Mouse (Mus musculus) MEL (cell line): Measurements from ENCODE around the gene Fbxl5. TPM values are rescaled to one million over a fixed set of nuclear protein-coding genes. Genes with fewer than 3 reads are reported as not detected.

Experiments used
- DNase-seq: peaks from one replicate; pipeline ENCODE4 v3.0.0; 2011; ENCODE audit warnings: low read depth, low spot score
- H3K27ac ChIP-seq: 2 replicates; pipeline ENCODE4 v1.5.1; 2012; ENCODE audit warnings: low read depth, mild to moderate bottlenecking, control low read depth, low read length, moderate library complexity; ENCODE audit not compliant: control insufficient read depth
- H3K27me3 ChIP-seq, 2 experiments: fragments of 150-350 bp in 1 of 2; sonication (generic) in 1 of 2; 2 replicates each; pipeline ENCODE4 v1.6.1; 2012; ENCODE audit warnings: low read length in 2 of 2, mild to moderate bottlenecking in 2 of 2, improper control_type of control experiment in 1 of 2, moderate library complexity in 1 of 2; ENCODE audit not compliant: insufficient read depth in 2 of 2, control insufficient read depth in 1 of 2
- H3K36me3 ChIP-seq, 2 experiments: 2 replicates each; pipeline ENCODE4 v1.6.1; 2012 to 2014; ENCODE audit warnings: low read length in 2 of 2, improper control_type of control experiment in 1 of 2, inconsistent platforms in 1 of 2, mild to moderate bottlenecking in 1 of 2; ENCODE audit not compliant: insufficient read depth in 2 of 2, control insufficient read depth in 1 of 2
- H3K4me1 ChIP-seq, 2 experiments: fragments of 150-350 bp in 1 of 2; sonication (generic) in 1 of 2; 2 replicates each; pipeline ENCODE4 v1.6.1; 2012; ENCODE audit warnings: low read length in 2 of 2, improper control_type of control experiment in 1 of 2, mild to moderate bottlenecking in 1 of 2; ENCODE audit not compliant: insufficient read depth in 2 of 2, control insufficient read depth in 1 of 2
- H3K4me3 ChIP-seq, 2 experiments: fragments of 150-350 bp in 1 of 2; sonication (generic) in 1 of 2; 2 replicates each; pipeline ENCODE4 v1.5.1; 2012; ENCODE audit warnings: low read depth in 2 of 2, low read length in 2 of 2, mild to moderate bottlenecking in 2 of 2, moderate library complexity in 2 of 2, control low read depth in 1 of 2, improper control_type of control experiment in 1 of 2; ENCODE audit not compliant: control insufficient read depth in 1 of 2, insufficient read depth in 1 of 2
- H3K79me2 ChIP-seq: 2 replicates; pipeline ENCODE4 v1.6.1; 2012; ENCODE audit warnings: mild to moderate bottlenecking, low read length, moderate library complexity; ENCODE audit not compliant: control insufficient read depth, poor library complexity, insufficient read depth
- H3K9ac ChIP-seq: 2 replicates; pipeline ENCODE4 v1.6.1; 2012; ENCODE audit warnings: low read depth, mild to moderate bottlenecking, control low read depth, low read length, moderate library complexity; ENCODE audit not compliant: control insufficient read depth, poor library complexity, severe bottlenecking
- H3K9me3 ChIP-seq: fragments of 150-350 bp; sonication (generic); replicated peaks from 2 replicates; pipeline ENCODE4 v1.6.1; 2012; ENCODE audit warnings: mild to moderate bottlenecking, low read length, improper control_type of control experiment, moderate library complexity; ENCODE audit not compliant: insufficient read depth
- CHD1 ChIP-seq: IDR thresholded peaks from 2 replicates; pipeline ENCODE4 v1.6.1; 2012; ENCODE audit warnings: low read depth, mild to moderate bottlenecking, inconsistent platforms, low read length, improper control_type of control experiment
- CHD2 ChIP-seq: IDR thresholded peaks from 2 replicates; pipeline ENCODE4 v1.6.1; 2011; ENCODE audit warnings: low read length, improper control_type of control experiment
- E2F4 ChIP-seq: IDR thresholded peaks from 2 replicates; pipeline ENCODE4 v1.6.1; 2011; ENCODE audit warnings: low read depth, low read length, improper control_type of control experiment, borderline replicate concordance
- ELF1 ChIP-seq: IDR thresholded peaks from 2 replicates; pipeline ENCODE4 v1.6.1; 2014; ENCODE audit warnings: low read depth, mild to moderate bottlenecking, inconsistent platforms, low read length, improper control_type of control experiment, moderate library complexity
- EP300 ChIP-seq, 2 experiments: IDR thresholded peaks; 2 replicates each; pipeline ENCODE4 v1.6.1; 2011; ENCODE audit warnings: improper control_type of control experiment in 2 of 2, low read length in 2 of 2, low read depth in 1 of 2, mild to moderate bottlenecking in 1 of 2
- ETS1 ChIP-seq: IDR thresholded peaks from 2 replicates; pipeline ENCODE4 v1.6.1; 2012; ENCODE audit warnings: low read depth, mild to moderate bottlenecking, inconsistent platforms, low read length, improper control_type of control experiment, moderate library complexity
- GABPA ChIP-seq: IDR thresholded peaks from 2 replicates; pipeline ENCODE4 v1.6.1; 2012; ENCODE audit warnings: low read depth, mild to moderate bottlenecking, inconsistent platforms, low read length, improper control_type of control experiment, moderate library complexity
- MAX ChIP-seq: IDR thresholded peaks from 2 replicates; pipeline ENCODE4 v1.6.1; 2011; ENCODE audit warnings: low read length, improper control_type of control experiment
- MXI1 ChIP-seq: IDR thresholded peaks from 2 replicates; pipeline ENCODE4 v1.6.1; 2011; ENCODE audit warnings: mild to moderate bottlenecking, low read depth, low read length, improper control_type of control experiment
- MYB ChIP-seq: IDR thresholded peaks from 2 replicates; pipeline ENCODE4 v1.6.1; 2011; ENCODE audit warnings: mild to moderate bottlenecking, low read depth, low read length, improper control_type of control experiment
- MYC ChIP-seq: IDR thresholded peaks from 2 replicates; pipeline ENCODE4 v1.6.1; 2011; ENCODE audit warnings: low read depth, mild to moderate bottlenecking, low read length, improper control_type of control experiment, moderate library complexity
- NELFE ChIP-seq: IDR thresholded peaks from 2 replicates; pipeline ENCODE4 v1.6.1; 2011; ENCODE audit warnings: low read depth, low read length, improper control_type of control experiment
- NRF1 ChIP-seq: IDR thresholded peaks from 2 replicates; pipeline ENCODE4 v1.6.1; 2014; ENCODE audit warnings: low read depth, mild to moderate bottlenecking, inconsistent platforms, low read length, improper control_type of control experiment, moderate library complexity; ENCODE audit not compliant: poor library complexity, insufficient read depth, severe bottlenecking
- POLR2A ChIP-seq, 2 experiments: IDR thresholded peaks; 2 replicates each; pipeline ENCODE4 v1.6.1; 2011 to 2012; ENCODE audit warnings: low read length in 2 of 2, mild to moderate bottlenecking in 2 of 2, control low read depth in 1 of 2, improper control_type of control experiment in 1 of 2, low read depth in 1 of 2, moderate library complexity in 1 of 2; ENCODE audit not compliant: control insufficient read depth in 1 of 2, insufficient read depth in 1 of 2, poor library complexity in 1 of 2
- POLR2AphosphoS2 ChIP-seq: IDR thresholded peaks from 2 replicates; pipeline ENCODE4 v1.6.1; 2011; ENCODE audit warnings: low read length, improper control_type of control experiment
- RCOR1 ChIP-seq: IDR thresholded peaks from 2 replicates; pipeline ENCODE4 v1.6.1; 2012; ENCODE audit warnings: low read depth, mild to moderate bottlenecking, inconsistent platforms, low read length, improper control_type of control experiment
- SIN3A ChIP-seq: IDR thresholded peaks from 2 replicates; pipeline ENCODE4 v1.6.1; 2012; ENCODE audit warnings: low read length, improper control_type of control experiment, inconsistent platforms
- SMC3 ChIP-seq: IDR thresholded peaks from 2 replicates; pipeline ENCODE4 v1.6.1; 2011; ENCODE audit warnings: low read depth, low read length, improper control_type of control experiment
- TAL1 ChIP-seq: IDR thresholded peaks from 2 replicates; pipeline ENCODE4 v1.6.1; 2012; ENCODE audit warnings: mild to moderate bottlenecking, inconsistent platforms, low read length, moderate library complexity, mixed read lengths
- TBP ChIP-seq: IDR thresholded peaks from 2 replicates; pipeline ENCODE4 v1.8.0; 2011; ENCODE audit warnings: low read depth, low read length, improper control_type of control experiment
- ZC3H11A ChIP-seq: IDR thresholded peaks from 2 replicates; pipeline ENCODE4 v1.6.1; 2012; ENCODE audit warnings: low read depth, mild to moderate bottlenecking, inconsistent platforms, low read length, improper control_type of control experiment
- ZNF384 ChIP-seq: IDR thresholded peaks from 2 replicates; pipeline ENCODE4 v1.6.1; 2012; ENCODE audit warnings: low read depth, mild to moderate bottlenecking, inconsistent platforms, low read length, improper control_type of control experiment
- polyA plus RNA-seq, 2 experiments: library from polyadenylated mRNA; stranded (reverse) in 1 of 2; unstranded in 1 of 2; fragments of >175 nt in 1 of 2; fragments of >200 nt in 1 of 2; gene quantifications; 2 replicates each; pipeline versions ENCODE4 v1.2.1 to v1.2.4; 2012; ENCODE audit warnings: low replicate concordance in 2 of 2, low read depth in 1 of 2; ENCODE audit not compliant: insufficient read length in 2 of 2, insufficient read depth in 1 of 2, missing spikeins in 1 of 2
- total RNA-seq: library from RNA; depleted of rRNA; stranded (reverse); fragments of 300-350 nt; gene quantifications from 2 replicates; pipeline ENCODE4 v1.2.3, GENCODE M21; 2012

Fbxl5 gene
- total and polyA plus RNA-seq, 3 experiments: 22.8 to 25.7 TPM; not detected in 1

DNA sequence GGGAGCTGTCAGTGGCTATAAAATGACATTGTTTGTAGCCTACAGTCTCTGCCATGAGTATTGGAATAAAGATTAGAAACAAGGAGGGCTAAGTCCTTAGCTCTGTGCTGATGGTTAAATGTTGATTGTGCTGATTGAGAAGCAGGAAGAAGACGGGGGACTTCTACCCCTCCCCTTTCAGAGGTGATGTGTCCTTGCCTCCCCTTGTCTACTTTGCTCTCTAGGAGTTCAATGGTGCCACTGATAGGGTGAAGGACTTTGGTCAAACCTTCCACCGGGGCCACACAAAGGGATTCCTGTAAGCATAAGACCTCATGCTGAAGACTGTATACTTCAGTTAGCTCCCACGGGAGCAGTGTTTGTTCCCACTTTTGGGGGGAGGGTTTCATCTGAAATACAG lies 1.4 kb upstream of the Fbxl5 start:
- DNase-seq: no peak
- H3K9me3 ChIP-seq: no peaks in the 10 kb centered on the region
- no peaks in the 10 kb centered on the region for H3K4me1 ChIP-seq
- H3K27ac ChIP-seq: no peak overlapping the region
- no peaks in the 10 kb centered on the region for H3K36me3 ChIP-seq
- H3K9ac ChIP-seq: no peak overlapping the region
- H3K4me3 ChIP-seq: no peak overlapping the region
- H3K79me2 ChIP-seq: no peaks in the 10 kb centered on the region
- no peak for TF ChIP-seq E2F4
- TF ChIP-seq EP300 (IDR thresholded peaks at IDR 0.05; ENCODE audit: low read depth in 1 of 2, low read length in 2 of 2): no peak
- no peak for TF ChIP-seq POLR2AphosphoS2
- no peak for TF ChIP-seq MYB
- no peak for TF ChIP-seq MYC
- TF ChIP-seq SMC3: no peak
- TF ChIP-seq ZNF384: no peak
- TF ChIP-seq RCOR1: no peak
- TF ChIP-seq ELF1: no peak
- TF ChIP-seq GABPA: no peak
- TF ChIP-seq MXI1: no peak
- TF ChIP-seq SIN3A: no peak
- TF ChIP-seq ETS1: no peak
- TF ChIP-seq NELFE: no peak
- no peak for TF ChIP-seq TAL1
- no peak for TF ChIP-seq ZC3H11A
- no peak for TF ChIP-seq CHD2
- TF ChIP-seq POLR2A (IDR thresholded peaks at IDR 0.05; ENCODE audit: control insufficient read depth in 1 of 2, insufficient read depth in 1 of 2, low read depth in 1 of 2, low read length in 2 of 2, poor library complexity in 1 of 2): no peak
- TF ChIP-seq NRF1: no peak
- TF ChIP-seq, all 39 proteins: peak for 0
- peaks cover 0 to 9% of the 10 kb centered on the region in 2 experiments; a peak in 2 of 4 replicates for H3K27me3 ChIP-seq

DNA sequence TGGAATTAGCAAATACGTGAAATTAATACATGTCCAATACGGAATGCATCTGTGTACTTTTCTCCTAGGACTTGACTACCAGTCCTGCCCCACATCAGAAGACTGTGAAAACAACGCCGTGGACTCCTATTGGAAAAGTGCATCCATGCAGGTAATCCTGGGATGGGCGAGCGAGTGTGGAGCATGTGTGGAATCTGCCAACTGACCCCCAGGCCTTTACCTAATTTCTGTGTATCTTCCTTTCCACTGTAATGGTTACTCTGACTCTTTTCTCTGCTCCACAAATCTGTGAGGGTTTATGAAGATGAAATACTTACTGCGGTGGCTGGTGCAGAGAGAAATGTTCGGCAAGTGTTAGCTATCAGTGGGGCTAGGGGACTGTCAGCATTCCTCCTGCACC lies 761 bp upstream of the Fbxl5 start:
- no peaks in the 10 kb centered on the region for H3K79me2 ChIP-seq
- H3K4me3 ChIP-seq: no peak overlapping the region
- DNase-seq: no peak
- no peaks in the 10 kb centered on the region for H3K4me1 ChIP-seq
- no peaks in the 10 kb centered on the region for H3K9me3 ChIP-seq
- H3K9ac ChIP-seq: no peak overlapping the region
- TF ChIP-seq ELF1: no peak
- no peak for TF ChIP-seq MAX
- no peak for TF ChIP-seq NRF1
- no peak for TF ChIP-seq CHD1
- TF ChIP-seq POLR2A (IDR thresholded peaks at IDR 0.05; ENCODE audit: control insufficient read depth in 1 of 2, insufficient read depth in 1 of 2, low read depth in 1 of 2, low read length in 2 of 2, poor library complexity in 1 of 2): no peak
- no peak for TF ChIP-seq E2F4
- TF ChIP-seq TBP: no peak
- H3K27me3 ChIP-seq: peaks cover 0 to 7% of the 10 kb centered on the region in 2 experiments; a peak in 2 of 4 replicates
- H3K36me3 ChIP-seq: no peaks in the 10 kb centered on the region
- no peak overlapping the region for H3K27ac ChIP-seq
